Mouse (Mus musculus): ENCODE data around the gene Hcfc2. TPM values are rescaled to one million over a fixed set of nuclear protein-coding genes. Genes with fewer than 3 reads are reported as not detected.

The Hcfc2 gene
- polyA plus RNA-seq, 1 experiment, result 33.1 TPM

- H3K4me1 ChIP-seq (ENCODE audit: control insufficient read depth, insufficient read depth, low read length), result peaks cover 9% of the 10 kb centered on the region
- peak overlapping the region; percentile 94 for H3K27ac ChIP-seq (ENCODE audit: insufficient read depth, low read length)
- TF ChIP-seq POLR2A (IDR thresholded peaks at IDR 0.05; ENCODE audit: extremely low read depth, insufficient read depth, low read length) (peak; percentile 24; the same call in 1 of the 2 replicates), CTCF (IDR thresholded peaks at IDR 0.05; ENCODE audit: extremely low read depth, insufficient read depth, low read length) (no peak)
- H3K4me3 ChIP-seq (ENCODE audit: insufficient read depth, low read length), result peak overlapping the region; percentile 94
Measured at GRCm38 (mm10) chr10:82762756-82763681, 67.1 kb downstream of the Hcfc2 start.

GRCm38 (mm10) chr10:82763840-82764631 lies 68.1 kb downstream of the Hcfc2 start, which contains the start of gene Nfyb:
TSS of gene Nfyb (minus strand) at chr10:82764144.
- H3K4me1 ChIP-seq (ENCODE audit: control insufficient read depth, insufficient read depth, low read length), result peaks cover 7% of the 10 kb centered on the region
- peak within 1 kb of the TSS; percentile 94 for H3K27ac ChIP-seq (ENCODE audit: insufficient read depth, low read length)
- no peak for TF ChIP-seq CTCF (IDR thresholded peaks at IDR 0.05; ENCODE audit: extremely low read depth, insufficient read depth, low read length)
- peak; percentile 94 for TF ChIP-seq POLR2A (IDR thresholded peaks at IDR 0.05; ENCODE audit: extremely low read depth, insufficient read depth, low read length)
- peak within 1 kb of the TSS; percentile 94 for H3K4me3 ChIP-seq (ENCODE audit: insufficient read depth, low read length)

- no peak for TF ChIP-seq CTCF (IDR thresholded peaks at IDR 0.05; ENCODE audit: extremely low read depth, insufficient read depth, low read length)
- no peak for TF ChIP-seq POLR2A (IDR thresholded peaks at IDR 0.05; ENCODE audit: extremely low read depth, insufficient read depth, low read length)
- Histone ChIP-seq H3K4me3 (ENCODE audit: insufficient read depth, low read length) (no peak overlapping the region), H3K4me1 (ENCODE audit: control insufficient read depth, insufficient read depth, low read length) (no peaks in the 10 kb centered on the region), H3K27ac (ENCODE audit: insufficient read depth, low read length) (no peak overlapping the region)
Measured at GRCm38 (mm10) chr10:82768901-82769300, 72.9 kb downstream of the Hcfc2 start.

- no peak overlapping the region for H3K27ac ChIP-seq (ENCODE audit: insufficient read depth, low read length)
- no peak for TF ChIP-seq POLR2A (IDR thresholded peaks at IDR 0.05; ENCODE audit: extremely low read depth, insufficient read depth, low read length)
- no peak for TF ChIP-seq CTCF (IDR thresholded peaks at IDR 0.05; ENCODE audit: extremely low read depth, insufficient read depth, low read length)
- no peaks in the 10 kb centered on the region for H3K4me1 ChIP-seq (ENCODE audit: control insufficient read depth, insufficient read depth, low read length)
- H3K4me3 ChIP-seq (ENCODE audit: insufficient read depth, low read length), result no peak overlapping the region
Measured at GRCm38 (mm10) chr10:82770713-82771112, 74.8 kb downstream of the Hcfc2 start.

- TF ChIP-seq POLR2A (IDR thresholded peaks at IDR 0.05; ENCODE audit: extremely low read depth, insufficient read depth, low read length), result no peak
- TF ChIP-seq CTCF (IDR thresholded peaks at IDR 0.05; ENCODE audit: extremely low read depth, insufficient read depth, low read length), result no peak
- no peaks in the 10 kb centered on the region for H3K4me1 ChIP-seq (ENCODE audit: control insufficient read depth, insufficient read depth, low read length)
- H3K4me3 ChIP-seq (ENCODE audit: insufficient read depth, low read length), result no peak overlapping the region
- H3K27ac ChIP-seq (ENCODE audit: insufficient read depth, low read length), result no peak overlapping the region
Measured at GRCm38 (mm10) chr10:82771595-82772170, 75.7 kb downstream of the Hcfc2 start.

- TF ChIP-seq POLR2A (IDR thresholded peaks at IDR 0.05; ENCODE audit: extremely low read depth, insufficient read depth, low read length), result no peak
- TF ChIP-seq CTCF (IDR thresholded peaks at IDR 0.05; ENCODE audit: extremely low read depth, insufficient read depth, low read length), result no peak
- no peak overlapping the region for H3K4me3 ChIP-seq (ENCODE audit: insufficient read depth, low read length)
- no peaks in the 10 kb centered on the region for H3K4me1 ChIP-seq (ENCODE audit: control insufficient read depth, insufficient read depth, low read length)
- no peak overlapping the region for H3K27ac ChIP-seq (ENCODE audit: insufficient read depth, low read length)
Measured at GRCm38 (mm10) chr10:82774841-82775240, 78.9 kb downstream of the Hcfc2 start.

- TF ChIP-seq POLR2A (IDR thresholded peaks at IDR 0.05; ENCODE audit: extremely low read depth, insufficient read depth, low read length), result no peak
- no peak for TF ChIP-seq CTCF (IDR thresholded peaks at IDR 0.05; ENCODE audit: extremely low read depth, insufficient read depth, low read length)
- Histone ChIP-seq H3K27ac (ENCODE audit: insufficient read depth, low read length) (no peak overlapping the region), H3K4me1 (ENCODE audit: control insufficient read depth, insufficient read depth, low read length) (no peaks in the 10 kb centered on the region), H3K4me3 (ENCODE audit: insufficient read depth, low read length) (no peak overlapping the region)
Measured at GRCm38 (mm10) chr10:82777075-82777474, 81.1 kb downstream of the Hcfc2 start.

- TF ChIP-seq CTCF (IDR thresholded peaks at IDR 0.05; ENCODE audit: extremely low read depth, insufficient read depth, low read length) (no peak), POLR2A (IDR thresholded peaks at IDR 0.05; ENCODE audit: extremely low read depth, insufficient read depth, low read length) (no peak)
- Histone ChIP-seq H3K27ac (ENCODE audit: insufficient read depth, low read length) (no peak overlapping the region), H3K4me3 (ENCODE audit: insufficient read depth, low read length) (no peak overlapping the region), H3K4me1 (ENCODE audit: control insufficient read depth, insufficient read depth, low read length) (no peaks in the 10 kb centered on the region)
Measured at GRCm38 (mm10) chr10:82777886-82778285, 81.9 kb downstream of the Hcfc2 start.

Measured in cortical plate, adult 2 months (tissue).